Mouse (Mus musculus): ENCODE measurements around the gene Ebf3.

GRCm38 (mm10) chr7:137310091-137310761 lies 4.0 kb downstream of the Ebf3 start:
- TF ChIP-seq USF1 (IDR thresholded peaks at IDR 0.05; ENCODE audit: low read depth) (no peak), POLR2A (IDR thresholded peaks at IDR 0.05; ENCODE audit: insufficient read length, low read depth) (peak; percentile 24), MYOD1 (IDR thresholded peaks at IDR 0.05; ENCODE audit: control insufficient read depth in 1 of 3, insufficient read length in 2 of 3, low read depth in 2 of 3) (no peak), POLR2AphosphoS2 (IDR thresholded peaks at IDR 0.05; ENCODE audit: insufficient read length, low read depth) (no peak), MAX (IDR thresholded peaks at IDR 0.05; ENCODE audit: low read depth) (no peak)

All from myocyte (in vitro differentiated cells).